Mouse (Mus musculus) T-helper 17 cell (primary cell): ENCODE measurements around the gene Tmem8b.

ENCODE experiments used
- in situ Hi-C, 2 experiments: fragments of 300-600 bp; cut with MboI, MseI; formaldehyde crosslinking; loops; 1 replicate in 1 of 2; 2 replicates in 1 of 2; pipeline ENCODE4 v1.15.1; 2025; ENCODE audit warnings: high pct_unique_total_duplicates in 2 of 2

The Tmem8b gene

GRCm38 (mm10) chr4:43668782-43669427 lies at the start of gene Tmem8b, which contains the start of gene Fam221b:
Gene Tmem8b (plus strand): TSS chr4:43668971.
Gene Fam221b (minus strand): TSS chr4:43669145.
- in situ Hi-C loops = no loop called here

GRCm38 (mm10) chr4:43620146-43620778 lies 48.5 kb upstream of the Tmem8b start:
- in situ Hi-C loops = loop anchor here in 1 of 2 experiments (25.0 kb wide), 1 partner anchor 1308 kb away; the partner anchor contains the start of gene Fam205a3

- in situ Hi-C loops = no loop called here
These were observed 39.5 kb upstream of the Tmem8b start for GRCm38 (mm10) chr4:43629106-43629817.

- in situ Hi-C loops = loop anchor here (5.0 kb wide), 1 partner anchor 77 kb away; no protein-coding TSS in a partner anchor
These were observed 38.7 kb upstream of the Tmem8b start for GRCm38 (mm10) chr4:43630030-43630581.

- in situ Hi-C loops = loop anchor here (5.0 kb wide), 1 partner anchor 77 kb away; no protein-coding TSS in a partner anchor
These were observed 38.1 kb upstream of the Tmem8b start for GRCm38 (mm10) chr4:43630671-43631045.

GRCm38 (mm10) chr4:43631046-43631955 lies 37.5 kb upstream of the Tmem8b start, which contains the start of gene Npr2:
Gene Npr2 (plus strand): TSS chr4:43631935.
- in situ Hi-C loops = loop anchor here (5.0 kb wide), 1 partner anchor 76 kb away; no protein-coding TSS in a partner anchor

- in situ Hi-C loops = loop anchor here (5.0 kb wide), 1 partner anchor 75 kb away; no protein-coding TSS in a partner anchor
These were observed 36.5 kb upstream of the Tmem8b start for GRCm38 (mm10) chr4:43631956-43632920.

GRCm38 (mm10) chr4:43633296-43633695 lies 35.5 kb upstream of the Tmem8b start:
- in situ Hi-C loops = loop anchor here (5.0 kb wide), 1 partner anchor 74 kb away; no protein-coding TSS in a partner anchor

- in situ Hi-C loops = loop anchor here (5.0 kb wide), 1 partner anchor 74 kb away; no protein-coding TSS in a partner anchor
These were observed 35.0 kb upstream of the Tmem8b start for GRCm38 (mm10) chr4:43633736-43634135.

GRCm38 (mm10) chr4:43634621-43635374 lies 34.0 kb upstream of the Tmem8b start:
- in situ Hi-C loops = loop anchor here (5.0 kb wide), 1 partner anchor 73 kb away; no protein-coding TSS in a partner anchor

- in situ Hi-C loops = no loop called here
These were observed 32.0 kb upstream of the Tmem8b start for GRCm38 (mm10) chr4:43636751-43637150.

GRCm38 (mm10) chr4:43640076-43640475 lies 28.7 kb upstream of the Tmem8b start:
- in situ Hi-C loops = no loop called here

GRCm38 (mm10) chr4:43640491-43640890 lies 28.3 kb upstream of the Tmem8b start:
- in situ Hi-C loops = no loop called here

- in situ Hi-C loops = loop anchor here in 1 of 2 experiments (5.0 kb wide), 1 partner anchor 72 kb away; the partner anchor contains the start of genes Gba2 and Rgp1
These were observed 19.0 kb upstream of the Tmem8b start for GRCm38 (mm10) chr4:43649783-43650182.

GRCm38 (mm10) chr4:43652726-43653125 lies 16.0 kb upstream of the Tmem8b start:
- in situ Hi-C loops = loop anchor here in 1 of 2 experiments (5.0 kb wide), 1 partner anchor 75 kb away; the partner anchor contains the start of genes Gba2 and Rgp1

- in situ Hi-C loops = loop anchor here in 1 of 2 experiments (5.0 kb wide), 1 partner anchor 76 kb away; the partner anchor contains the start of genes Gba2 and Rgp1
These were observed 15.4 kb upstream of the Tmem8b start, which contains the start of gene Spag8 for GRCm38 (mm10) chr4:43653161-43654015. Gene Spag8 (minus strand): TSS chr4:43653594.
